In genomic region chr11:85838424-85839257, GRCm38 (mm10) we compare ENCODE assay signal across 9 mouse cellular contexts. TPM values are rescaled to one million over a fixed set of nuclear protein-coding genes. Genes with fewer than 3 reads are reported as not detected.
DNase-seq lines count a peak whose midpoint lies in the region; ATAC-seq and TF ChIP-seq lines count a peak whose summit lies in the region.
"Had no signal": no experiment of that assay in that cellular context is flagged by ENCODE, and none has a peak within 500 bp of the region (broad histone marks: within the 10 kb centered on the region; RNA-seq: fewer than 3 reads in every experiment).

No protein-coding gene starts in this region.

- peak overlapping the region; percentile 85 for H3K9ac ChIP-seq in kidney, postnatal 0 days (ENCODE audit: low read depth, low read length)
- peak overlapping the region; percentile 96 for H3K9ac ChIP-seq in embryonic facial prominence, embryonic 11.5 days (replicated peaks; ENCODE audit: low read length)
- peak overlapping the region; percentile 56; the same call in 1 of the 2 replicates for H3K9ac ChIP-seq in hindbrain, embryonic 12.5 days
- H3K9ac ChIP-seq in neural tube, embryonic 12.5 days, result peak overlapping the region; percentile 56

- peaks cover 10% of the 10 kb centered on the region; the same call in 1 of the 2 replicates for H3K4me1 ChIP-seq in kidney, postnatal 0 days (replicated peaks; ENCODE audit: insufficient read depth, low read length)
- H3K4me1 ChIP-seq in embryonic facial prominence, embryonic 11.5 days (ENCODE audit: control insufficient read depth, insufficient read depth, low read length), result peaks cover 5% of the 10 kb centered on the region
- H3K4me1 ChIP-seq in hindbrain, embryonic 12.5 days, result peaks cover 36% of the 10 kb centered on the region
- peaks cover 17% of the 10 kb centered on the region for H3K4me1 ChIP-seq in neural tube, embryonic 12.5 days

- no peak for ATAC-seq in kidney, postnatal 0 days (replicated peaks; ENCODE audit: low FRiP score, low read depth)
- ATAC-seq in embryonic facial prominence, embryonic 11.5 days (replicated peaks; ENCODE audit: insufficient number of reproducible peaks, low FRiP score, low TSS enrichment, low read depth), result no peak
- ATAC-seq in hindbrain, embryonic 12.5 days (ENCODE audit: low FRiP score), result no peak
- no peak for ATAC-seq in neural tube, embryonic 12.5 days (ENCODE audit: low FRiP score, low read depth)

- DNase-seq in kidney, postnatal 0 days (ENCODE audit: low spot score), result peak; percentile 45
- no peak for DNase-seq in kidney, postnatal 10 days
- peak; percentile 52 for DNase-seq in embryonic facial prominence, embryonic 11.5 days (ENCODE audit: low spot score)
- no peak for DNase-seq in thymus, adult 18-20 months
- DNase-seq in thymus, postnatal 36 days, result no peak

- peak overlapping the region; percentile 96 for H3K27ac ChIP-seq in kidney, postnatal 0 days
- peak overlapping the region; percentile 96 for H3K27ac ChIP-seq in embryonic facial prominence, embryonic 11.5 days (replicated peaks; ENCODE audit: low read depth, low read length)
- no peak overlapping the region for H3K27ac ChIP-seq in hindbrain, embryonic 12.5 days
- H3K27ac ChIP-seq in neural tube, embryonic 12.5 days, result no peak overlapping the region

- no peak for TF ChIP-seq CTCF in kidney, postnatal 0 days (IDR thresholded peaks at IDR 0.05; ENCODE audit: low read depth)

- H3K27me3 ChIP-seq in kidney, postnatal 0 days (ENCODE audit: insufficient read depth, low read length), result no peaks in the 10 kb centered on the region
- peaks cover 23% of the 10 kb centered on the region for H3K27me3 ChIP-seq in embryonic facial prominence, embryonic 11.5 days (ENCODE audit: control insufficient read depth, insufficient read depth, low read length)
- peaks cover 100% of the 10 kb centered on the region for H3K27me3 ChIP-seq in hindbrain, embryonic 12.5 days
- H3K27me3 ChIP-seq in neural tube, embryonic 12.5 days (replicated peaks), result peaks cover 91% of the 10 kb centered on the region

- H3K9me3 ChIP-seq in kidney, postnatal 0 days (replicated peaks; ENCODE audit: low read length), result no peaks in the 10 kb centered on the region
- H3K9me3 ChIP-seq in embryonic facial prominence, embryonic 11.5 days (replicated peaks; ENCODE audit: control insufficient read depth, low read length), result no peaks in the 10 kb centered on the region
- H3K9me3 ChIP-seq in hindbrain, embryonic 12.5 days (replicated peaks), result no peaks in the 10 kb centered on the region
- no peaks in the 10 kb centered on the region for H3K9me3 ChIP-seq in neural tube, embryonic 12.5 days

- H3K4me2 ChIP-seq in kidney, postnatal 0 days (ENCODE audit: low read length), result peak overlapping the region; percentile 72
- H3K4me2 ChIP-seq in embryonic facial prominence, embryonic 11.5 days (ENCODE audit: low read depth, low read length), result peak overlapping the region; percentile 90
- H3K4me2 ChIP-seq in hindbrain, embryonic 12.5 days (replicated peaks), result peak overlapping the region; percentile 45
- H3K4me2 ChIP-seq in neural tube, embryonic 12.5 days (replicated peaks), result peak overlapping the region; percentile 72

- peak overlapping the region; percentile 65 for H3K4me3 ChIP-seq in kidney, postnatal 0 days (replicated peaks; ENCODE audit: low read depth, low read length)
- peak overlapping the region; percentile 79 for H3K4me3 ChIP-seq in embryonic facial prominence, embryonic 11.5 days (ENCODE audit: low read depth, low read length)
- peak overlapping the region; percentile 49 for H3K4me3 ChIP-seq in hindbrain, embryonic 12.5 days
- peak overlapping the region; percentile 33 for H3K4me3 ChIP-seq in neural tube, embryonic 12.5 days

- peaks cover 31% of the 10 kb centered on the region; the same call in 1 of the 2 replicates for H3K36me3 ChIP-seq in kidney, postnatal 0 days (ENCODE audit: insufficient read depth, low read length)
- no peaks in the 10 kb centered on the region; the same call in 1 of the 2 replicates for H3K36me3 ChIP-seq in embryonic facial prominence, embryonic 11.5 days (replicated peaks; ENCODE audit: control insufficient read depth, insufficient read depth, low read depth, low read length)
- H3K36me3 ChIP-seq in hindbrain, embryonic 12.5 days, result no peaks in the 10 kb centered on the region
- H3K36me3 ChIP-seq in neural tube, embryonic 12.5 days, result no peaks in the 10 kb centered on the region

- 21% methylated on average over 20 of the region's 20 CpGs for WGBS in kidney, postnatal 0 days
- 6% methylated on average over 20 of the region's 20 CpGs for WGBS in embryonic facial prominence, embryonic 11.5 days
- 5% methylated on average over 20 of the region's 20 CpGs for WGBS in hindbrain, embryonic 12.5 days
- WGBS in neural tube, embryonic 12.5 days, result 4% methylated on average over 20 of the region's 20 CpGs

RNA-seq across cellular contexts. Expression of gene Tbx2, which starts 6.3 kb away (rescaled TPM):
- polyA plus RNA-seq in kidney, postnatal 0 days (2015; fragmentation: Nextera tagmentation; extraction: Ambion mirVana), result 15.6 and 22.5 TPM in 2 replicates
- polyA plus RNA-seq in embryonic facial prominence, embryonic 11.5 days (2014; fragmentation: Nextera tagmentation; extraction: Ambion mirVana), result 22.3 and 25.9 TPM in 2 replicates
- polyA plus RNA-seq in hindbrain, embryonic 12.5 days (2016; fragmentation: Nextera tagmentation; extraction: Ambion mirVana), result 3.8 and 4.9 TPM in 2 replicates
- polyA plus RNA-seq in neural tube, embryonic 12.5 days (2016; fragmentation: Nextera tagmentation; extraction: Ambion mirVana), result 4.7 and 5.3 TPM in 2 replicates

RNA-seq across cellular contexts. Expression of gene Gm11444, which starts 11.5 kb away (rescaled TPM):
- polyA plus RNA-seq in kidney, postnatal 0 days (2015; fragmentation: Nextera tagmentation; extraction: Ambion mirVana), result not detected in 2 replicates
- polyA plus RNA-seq in embryonic facial prominence, embryonic 11.5 days (2014; fragmentation: Nextera tagmentation; extraction: Ambion mirVana), result not detected in 2 replicates
- polyA plus RNA-seq in hindbrain, embryonic 12.5 days (2016; fragmentation: Nextera tagmentation; extraction: Ambion mirVana), result not detected in 2 replicates
- not detected in 2 replicates for polyA plus RNA-seq in neural tube, embryonic 12.5 days (2016; fragmentation: Nextera tagmentation; extraction: Ambion mirVana)
- polyA plus RNA-seq: cortical plate, adult 2 months; liver, embryonic 16.5 days had no signal

RNA-seq across cellular contexts. Expression of gene Tbx4, which starts 47.6 kb away (rescaled TPM):
- polyA plus RNA-seq in kidney, postnatal 0 days (2015; fragmentation: Nextera tagmentation; extraction: Ambion mirVana), result 0.07 and 0.09 TPM in 2 replicates
- 0.65 and 1.5 TPM in 2 replicates for polyA plus RNA-seq in embryonic facial prominence, embryonic 11.5 days (2014; fragmentation: Nextera tagmentation; extraction: Ambion mirVana)
- polyA plus RNA-seq in hindbrain, embryonic 12.5 days (2016; fragmentation: Nextera tagmentation; extraction: Ambion mirVana), result 0.57 and 0.94 TPM in 2 replicates
- 0.39 and 0.61 TPM in 2 replicates for polyA plus RNA-seq in neural tube, embryonic 12.5 days (2016; fragmentation: Nextera tagmentation; extraction: Ambion mirVana)
- polyA plus RNA-seq: liver, embryonic 16.5 days had no signal

Comparison
In these comparisons a context has a peak if more than half of its experiments do, and no peak if none do; other contexts are left out.
1. DNase-seq: peak in kidney, postnatal 0 days (single experiment) and embryonic facial prominence, embryonic 11.5 days (single experiment); none in kidney, postnatal 10 days (single experiment), thymus, adult 18-20 months (0 of 2) and thymus, postnatal 36 days (0 of 2).
2. H3K27ac ChIP-seq: peak in kidney, postnatal 0 days (single experiment) and embryonic facial prominence, embryonic 11.5 days (single experiment); none in hindbrain, embryonic 12.5 days (single experiment) and neural tube, embryonic 12.5 days (single experiment).
3. Peak in every context shown above with its lines, with median percentiles within 50 percentile points of each other: H3K4me2 ChIP-seq, H3K4me3 ChIP-seq and H3K9ac ChIP-seq.